Mouse (Mus musculus) gastrocnemius, postnatal 25 days (tissue): Measurements from ENCODE around the gene 4933411K16Rik. TPM values are rescaled to one million over a fixed set of nuclear protein-coding genes. Genes with fewer than 3 reads are reported as not detected.
"Not testable (repeated sequence)": the region's sequence is repeated elsewhere in the genome, so short reads cannot be mapped to it uniquely, and the experiment has no call there.

Experiments
- DNase-seq: peaks from one replicate; pipeline ENCODE4 v3.0.0; 2022
- total RNA-seq, 2 experiments: library from RNA; stranded (reverse); gene quantifications; 1 replicate in 1 of 2; 2 replicates in 1 of 2; pipeline ENCODE4 v1.2.3; 2021

Gene 4933411K16Rik
- total RNA-seq, 2 experiments from 2014 or later = 0.20 to 0.32 TPM

DNA sequence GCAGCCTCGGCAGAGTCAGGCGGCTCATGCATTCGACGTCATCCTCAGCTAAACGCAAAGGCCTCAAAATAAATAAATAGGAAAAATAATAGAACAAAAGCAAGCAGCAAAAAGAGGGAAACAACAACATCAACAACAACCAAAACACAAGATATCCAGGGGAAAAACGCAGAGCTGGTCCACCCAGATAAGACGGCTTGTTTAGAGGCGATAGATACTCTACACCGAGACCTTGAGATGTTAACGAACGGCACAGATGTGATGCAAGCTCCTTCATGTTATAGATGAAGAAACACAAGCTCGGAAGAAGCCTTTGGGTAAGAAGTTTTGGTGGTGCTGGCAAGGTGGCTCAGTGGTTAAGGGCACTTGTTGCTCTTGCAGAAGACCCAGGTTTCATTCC, 27.0 kb downstream of the 4933411K16Rik start:
- DNase-seq = no peak

DNA sequence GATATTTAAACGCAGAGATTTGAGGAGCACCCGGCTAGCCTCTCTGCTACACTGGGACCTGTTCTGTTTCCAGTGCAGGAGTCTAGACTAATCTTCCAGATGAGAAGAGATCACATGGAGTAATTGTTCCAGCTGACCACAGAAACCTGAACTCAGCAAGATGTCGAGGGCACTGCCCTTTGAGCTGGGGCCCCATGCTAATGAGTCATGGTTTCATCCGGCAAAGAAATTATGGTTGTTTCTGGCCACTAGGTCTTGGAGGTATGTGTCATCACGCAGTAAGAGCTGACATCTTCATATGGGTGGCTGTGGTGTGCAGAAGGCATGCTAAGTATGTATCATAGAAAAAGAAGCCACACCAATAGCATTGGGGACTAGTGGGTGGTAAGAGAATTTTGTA, 27.9 kb downstream of the 4933411K16Rik start:
- DNase-seq = no peak

DNA sequence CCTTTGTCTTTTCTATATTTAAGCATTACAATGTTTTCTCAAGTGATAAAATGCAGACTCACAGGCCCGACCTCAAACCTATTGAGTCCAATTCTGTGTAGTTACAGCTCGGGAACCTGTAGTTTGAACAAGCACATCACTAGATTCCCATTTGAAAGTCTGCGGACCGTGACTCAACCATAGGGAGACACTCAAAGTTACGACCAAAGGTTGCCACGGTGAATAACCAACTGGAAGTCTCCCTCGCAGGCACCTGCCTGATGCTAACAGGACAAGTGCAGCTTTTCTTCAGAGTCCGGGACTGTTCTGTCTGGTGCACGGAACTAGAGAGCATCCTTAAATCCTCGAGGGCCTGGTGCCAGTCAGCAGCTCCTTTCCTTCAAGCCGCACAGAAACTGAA, 28.4 kb downstream of the 4933411K16Rik start:
- DNase-seq = no peak

DNA sequence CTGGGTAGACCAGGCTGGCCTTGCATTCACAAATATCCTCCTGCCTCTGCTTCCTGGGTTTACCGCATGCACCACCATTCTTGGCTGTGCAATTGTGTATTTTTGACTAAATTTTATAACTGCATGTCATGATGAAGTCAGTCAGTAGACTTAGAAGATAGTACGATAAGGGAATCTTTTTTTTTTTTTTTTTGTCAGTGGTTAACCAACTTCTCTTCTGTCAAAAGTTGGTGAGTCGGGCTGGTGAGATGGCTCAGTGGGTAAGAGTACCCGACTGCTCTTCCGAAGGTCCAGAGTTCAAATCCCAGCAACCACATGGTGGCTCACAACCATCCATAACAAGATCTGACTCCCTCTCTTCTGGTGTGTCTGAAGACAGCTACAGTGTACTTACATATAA, 29.6 kb downstream of the 4933411K16Rik start:
- not testable (repeated sequence) for DNase-seq

DNA sequence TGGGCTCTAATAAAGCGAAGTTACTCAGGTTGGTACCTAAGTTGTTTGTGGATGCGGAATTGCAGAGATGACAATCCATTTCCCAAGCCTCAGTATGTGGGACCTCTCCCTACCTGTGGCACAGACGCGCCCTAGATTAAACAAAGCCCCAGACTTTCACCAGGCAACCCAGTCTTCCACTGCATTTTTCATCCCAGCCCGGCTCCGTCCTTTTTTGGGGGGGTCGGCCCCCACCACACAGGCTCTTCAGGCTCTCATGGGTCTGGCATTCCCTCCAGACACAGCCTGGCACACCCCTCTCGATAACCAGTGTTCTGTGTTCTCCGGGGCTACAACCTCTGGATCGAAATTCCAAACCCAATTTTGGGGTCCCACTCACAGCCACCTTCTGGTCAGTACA, 33.6 kb downstream of the 4933411K16Rik start:
- no peak for DNase-seq

DNA sequence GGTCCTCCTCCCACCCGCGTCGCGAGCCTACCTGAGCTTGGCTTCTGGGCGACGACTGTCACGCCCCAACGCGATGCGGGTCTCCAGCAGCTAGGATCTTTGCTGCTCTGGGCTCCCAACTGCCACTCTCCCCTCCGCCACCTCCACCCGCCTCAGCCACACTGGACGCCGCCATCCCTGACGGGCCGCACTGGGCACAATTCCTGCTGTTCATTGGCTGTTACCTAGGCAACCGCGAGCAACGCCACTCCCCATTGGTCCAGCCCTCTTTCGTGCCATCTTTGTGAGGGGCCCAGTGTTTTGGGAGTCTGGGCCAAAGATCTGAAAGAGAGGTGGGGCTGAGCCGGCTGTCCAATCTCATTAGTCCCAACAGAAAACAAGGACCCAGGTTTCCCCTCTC, 34.1 kb downstream of the 4933411K16Rik start, which contains the start of gene Morn4:
TSS of gene Morn4 (minus strand) at position 192 of the 400 bp plus-strand sequence.
- peak; percentile 65 for DNase-seq

DNA sequence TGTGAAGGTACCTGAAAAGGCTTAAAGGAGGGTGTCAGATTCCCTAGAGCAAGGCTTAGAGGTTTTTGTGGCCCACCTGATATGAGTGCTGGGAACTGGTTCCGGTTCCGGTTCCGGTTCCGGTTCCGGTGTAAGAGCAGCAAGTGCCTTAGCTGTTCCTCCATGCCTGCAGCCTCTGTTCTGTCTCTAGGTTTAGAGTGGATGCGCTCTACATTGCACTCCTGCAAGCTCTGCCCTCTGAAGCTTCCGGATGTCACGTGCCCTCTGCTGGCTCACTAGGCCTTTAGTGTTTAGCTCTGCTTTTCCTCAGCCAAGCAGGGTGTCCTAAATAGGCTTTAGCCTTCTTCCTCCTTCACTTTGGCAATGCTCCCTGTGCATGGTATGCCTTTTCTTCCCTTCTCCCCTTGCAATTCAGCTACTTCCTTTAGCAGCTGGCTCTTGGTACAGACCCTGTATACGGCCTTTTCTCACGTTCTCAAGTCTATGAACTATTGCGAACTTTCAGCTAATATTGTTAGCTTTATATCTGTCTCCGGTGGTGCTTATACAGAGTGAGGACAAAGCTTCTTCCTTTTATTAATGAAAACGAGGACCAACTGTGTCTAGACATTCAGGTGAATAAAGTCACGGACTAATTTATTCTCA, 37.2 kb downstream of the 4933411K16Rik start:
- DNase-seq = peak; percentile 54

DNA sequence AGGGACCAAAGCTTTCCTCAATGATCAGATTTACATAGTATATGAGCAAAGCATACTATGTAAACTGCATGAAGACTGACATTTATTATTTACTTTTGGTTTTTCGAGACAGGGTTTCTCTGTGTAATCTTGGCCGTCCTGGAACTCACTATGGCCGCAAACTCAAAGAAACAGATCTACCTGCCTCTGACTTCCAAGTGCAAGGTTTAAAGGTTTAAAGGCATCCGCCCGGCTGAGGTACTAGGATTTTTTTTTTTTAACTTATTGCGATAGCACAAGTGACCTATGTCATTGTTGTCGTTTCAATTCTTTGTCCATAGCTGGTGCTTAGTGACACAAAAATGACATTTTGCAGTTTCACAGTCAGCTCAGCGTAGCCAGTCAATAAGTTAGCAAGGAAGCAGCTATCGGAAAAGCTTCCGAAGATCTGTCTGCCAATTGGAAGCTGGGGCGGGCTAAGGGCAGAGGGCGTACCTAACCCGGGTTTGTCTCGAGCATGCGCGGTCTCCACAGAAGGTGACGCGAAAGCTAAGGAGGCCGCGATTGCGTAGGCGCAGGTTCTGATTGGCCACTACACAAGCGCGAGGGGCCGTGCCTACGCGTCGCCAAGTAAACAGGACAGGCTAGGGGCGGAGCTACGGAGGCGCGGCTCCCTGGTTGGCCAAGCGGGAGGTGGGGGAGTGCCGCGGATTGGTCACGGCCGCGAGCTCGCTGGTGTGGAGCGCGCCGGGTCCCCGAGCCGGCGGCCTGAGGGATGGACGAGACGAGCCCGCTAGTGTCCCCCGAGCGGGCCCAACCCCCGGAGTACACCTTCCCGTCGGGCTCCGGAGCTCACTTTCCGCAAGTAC, 37.9 kb downstream of the 4933411K16Rik start, which contains the start of gene Pi4k2a:
TSS of gene Pi4k2a (plus strand) at position 723 of the 848 bp plus-strand sequence.
- DNase-seq = peak; percentile 99

DNA sequence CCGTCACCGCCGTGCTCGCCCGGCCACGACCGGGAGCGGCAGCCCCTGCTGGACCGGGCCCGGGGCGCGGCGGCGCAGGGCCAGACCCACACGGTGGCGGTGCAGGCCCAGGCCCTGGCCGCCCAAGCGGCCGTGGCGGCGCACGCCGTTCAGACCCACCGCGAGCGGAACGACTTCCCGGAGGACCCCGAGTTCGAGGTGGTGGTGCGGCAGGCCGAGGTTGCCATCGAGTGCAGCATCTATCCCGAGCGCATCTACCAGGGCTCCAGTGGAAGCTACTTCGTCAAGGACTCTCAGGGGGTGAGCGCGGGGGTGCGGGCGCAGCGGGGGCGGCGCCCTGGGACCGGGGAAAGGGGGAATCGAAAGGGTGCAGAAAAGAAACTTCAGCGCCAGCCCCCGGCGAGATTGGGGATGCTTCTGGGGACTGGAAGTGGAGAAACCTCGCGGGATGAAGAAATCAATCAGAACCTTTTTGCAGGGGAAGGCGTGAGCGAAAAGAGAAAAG, 38.6 kb downstream of the 4933411K16Rik start:
- no peak for DNase-seq

DNA sequence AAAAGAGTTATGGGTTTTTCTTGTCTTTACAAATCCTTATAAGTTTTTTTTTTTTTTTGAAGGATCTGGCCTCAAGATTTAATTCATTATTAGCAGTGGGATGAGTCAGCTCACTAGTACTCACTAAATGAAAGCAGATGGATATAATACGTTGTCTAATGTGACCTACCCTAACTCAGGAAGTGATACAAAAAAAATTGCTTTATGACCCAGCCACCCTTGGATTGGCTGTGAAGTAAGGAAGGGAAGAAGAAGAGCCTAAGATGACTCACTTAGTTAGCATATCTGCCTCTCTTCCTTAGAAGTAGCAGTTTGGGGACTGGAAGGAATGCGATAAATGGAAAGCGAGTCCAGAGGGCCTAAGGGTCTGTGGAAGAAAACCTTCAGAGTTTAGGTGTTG, 47.4 kb downstream of the 4933411K16Rik start:
- no peak for DNase-seq

Other genes starting within 250 kb of the 4933411K16Rik start
- gene Frat1, start 222.3 kb upstream of the 4933411K16Rik start, total RNA-seq = 1 to 10 TPM; 5.9 to 7.3 TPM
- 10 to 100 TPM; 19.7 to 22.4 TPM for gene Frat2, start 204.1 kb upstream of the 4933411K16Rik start, total RNA-seq
- gene Rrp12, start 156.1 kb upstream of the 4933411K16Rik start, total RNA-seq = 10 to 100 TPM; 31.0 to 37.5 TPM
- 10 to 100 TPM; 22.7 to 23.3 TPM for gene Pgam1, start 140.3 kb upstream of the 4933411K16Rik start, total RNA-seq
- gene Exosc1, start 118.8 kb upstream of the 4933411K16Rik start, total RNA-seq = 10 to 100 TPM; 11.4 to 16.4 TPM
- gene Zdhhc16, start 118.8 kb upstream of the 4933411K16Rik start, total RNA-seq = 10 to 100 TPM; 19.2 to 20.5 TPM
- gene Mms19, start 71.1 kb upstream of the 4933411K16Rik start, total RNA-seq = 1 to 10 TPM; 7.7 to 8.7 TPM
- gene Ubtd1, start 70.5 kb upstream of the 4933411K16Rik start, total RNA-seq = 10 to 100 TPM; 15.4 to 19.8 TPM
- gene Ankrd2, start 16.2 kb upstream of the 4933411K16Rik start, total RNA-seq = 1,000 to 10,000 TPM in 1 of 2 experiments, 100 to 1,000 TPM in 1; 167 to 1,046 TPM
- gene Hoga1, start 6.6 kb upstream of the 4933411K16Rik start, total RNA-seq = 1 to 10 TPM; 2.1 to 2.3 TPM
- 1 to 10 TPM; 1.2 to 1.8 TPM for gene Morn4, start 34.1 kb downstream of the 4933411K16Rik start, total RNA-seq
- gene Pi4k2a, start 38.2 kb downstream of the 4933411K16Rik start, total RNA-seq = 10 to 100 TPM; 10.4 to 12.2 TPM
- 1 to 10 TPM; 8.4 to 9.3 TPM for gene Avpi1, start 76.8 kb downstream of the 4933411K16Rik start, total RNA-seq
- gene Marveld1, start 95.2 kb downstream of the 4933411K16Rik start, total RNA-seq = 10 to 100 TPM in 1 of 2 experiments, 1 to 10 TPM in 1; 6.8 to 11.8 TPM
- gene Zfyve27, start 111.7 kb downstream of the 4933411K16Rik start, total RNA-seq = 10 to 100 TPM; 10.3 to 12.0 TPM
- 1 to 10 TPM; 4.0 to 5.7 TPM for gene Sfrp5, start 150.0 kb downstream of the 4933411K16Rik start, total RNA-seq
- gene Golga7b, start 195.3 kb downstream of the 4933411K16Rik start, total RNA-seq = 1 to 10 TPM; 1.7 to 2.3 TPM